Mouse (Mus musculus) G1E (cell line): ENCODE measurements at regions not wholly inside any gene's neighbourhood (a gene's known extent, or its start where the extent isn't known, plus 50 kb on each side); places are given as distances from the start of the nearest gene placed in this dataset.

Source experiments
- CTCF ChIP-seq: IDR thresholded peaks from 2 replicates; pipeline ENCODE4 v1.5.1; 2012; ENCODE audit warnings: low read depth, low read length, inconsistent platforms, mixed read lengths
- GATA1 ChIP-seq: IDR thresholded peaks from 2 replicates; pipeline ENCODE4 v1.6.1; 2012; ENCODE audit warnings: borderline replicate concordance, low read length, inconsistent platforms, mixed read lengths
- GATA2 ChIP-seq: IDR thresholded peaks from 2 replicates; pipeline ENCODE4 v1.6.1; 2012; ENCODE audit warnings: low read depth, low read length, inconsistent platforms, borderline replicate concordance
- POLR2AphosphoS5 ChIP-seq: IDR thresholded peaks from 2 replicates; pipeline ENCODE4 v1.6.1; 2012; ENCODE audit warnings: low read depth, low read length, inconsistent platforms; ENCODE audit not compliant: insufficient replicate concordance
- TAL1 ChIP-seq: conservative IDR thresholded peaks from 2 replicates; pipeline ENCODE4 v1.6.1; 2012; ENCODE audit warnings: low read depth, low read length, inconsistent platforms, mixed read lengths

- TF ChIP-seq CTCF: no peak
- TF ChIP-seq POLR2AphosphoS5: no peak
- no peak for TF ChIP-seq GATA1
- TF ChIP-seq GATA2: no peak
- no peak for TF ChIP-seq TAL1
Observed at GRCm38 (mm10) chr14:99449112-99449511, 150.6 kb downstream of the Klf5 start.
